Mouse (Mus musculus) kidney, embryonic 15.5 days (tissue): ENCODE results near the gene St3gal4. TPM values are rescaled to one million over a fixed set of nuclear protein-coding genes. Genes with fewer than 3 reads are reported as not detected.

Source experiments
- ATAC-seq: fragments of 200-750 bp; cut with Nextera tagmentation; replicated peaks from 2 replicates; pipeline ENCODE4 v1.8.0; 2017; ENCODE audit warnings: moderate TSS enrichment; ENCODE audit not compliant: low FRiP score
- H3K27ac ChIP-seq: fragments of 300-500 bp; sonication (generic); 2 replicates; pipeline ENCODE4 v1.5.1; 2015; ENCODE audit warnings: mild to moderate bottlenecking, inconsistent platforms
- H3K27me3 ChIP-seq: fragments of 300-500 bp; sonication (generic); 2 replicates; pipeline ENCODE4 v1.6.1; 2015; ENCODE audit warnings: inconsistent platforms
- H3K36me3 ChIP-seq: fragments of 300-500 bp; sonication (generic); 2 replicates; pipeline ENCODE4 v1.6.1; 2015; ENCODE audit warnings: inconsistent platforms
- H3K4me1 ChIP-seq: fragments of 300-500 bp; sonication (generic); 2 replicates; pipeline ENCODE4 v1.6.1; 2015; ENCODE audit warnings: inconsistent platforms
- H3K4me2 ChIP-seq: fragments of 300-500 bp; sonication (generic); 2 replicates; pipeline ENCODE4 v1.6.1; 2015; ENCODE audit warnings: moderate library complexity, mild to moderate bottlenecking, inconsistent platforms
- H3K4me3 ChIP-seq: fragments of 300-500 bp; sonication (generic); replicated peaks from 2 replicates; pipeline ENCODE4 v1.5.1; 2015; ENCODE audit warnings: mild to moderate bottlenecking, inconsistent platforms
- H3K9ac ChIP-seq: fragments of 300-500 bp; sonication (generic); 2 replicates; pipeline ENCODE4 v1.6.1; 2015; ENCODE audit warnings: mild to moderate bottlenecking, inconsistent platforms
- H3K9me3 ChIP-seq: fragments of 300-500 bp; sonication (generic); replicated peaks from 2 replicates; pipeline ENCODE4 v1.6.1; 2016; ENCODE audit warnings: inconsistent platforms
- WGBS: fragments of 180-500 bp; shearing (Covaris S2); methylation state at CpG from one replicate; pipeline ENCODE4 v1.1.7; 2015; ENCODE audit warnings: mixed read lengths; 5-methylcytosine and 5-hydroxymethylcytosine counted together
- polyA plus RNA-seq: library from polyadenylated mRNA; unstranded; fragments of >200 nt; fragmentation: Nextera tagmentation; extraction: Ambion mirVana; gene quantifications from 2 replicates; pipeline ENCODE4 v1.2.1, GENCODE M21; 2015

St3gal4 gene
- polyA plus RNA-seq, 1 experiment from 2014 or later: 17.8 TPM

DNA sequence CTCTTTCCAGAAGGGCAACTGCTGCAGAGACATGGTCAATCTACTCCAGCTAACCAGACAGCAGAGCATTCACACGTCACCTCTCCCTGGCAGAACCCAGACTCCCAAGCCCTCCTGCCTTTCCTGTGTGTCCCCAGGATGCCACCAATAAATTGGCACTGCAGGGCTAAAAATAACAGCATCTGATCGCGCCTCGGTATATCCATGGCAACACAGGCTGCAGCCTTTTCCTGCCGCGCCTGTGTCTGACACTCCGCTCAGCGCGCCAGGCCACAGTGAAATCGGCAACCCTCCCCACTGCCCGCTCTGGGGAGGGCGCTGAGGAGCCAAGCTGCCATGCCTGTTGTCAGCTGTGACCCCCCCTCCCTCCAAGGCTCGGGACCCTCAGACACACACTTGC is 101.5 kb downstream of the St3gal4 start:
- peaks cover 18% of the 10 kb centered on the region for H3K4me1 ChIP-seq
- peaks cover 10% of the 10 kb centered on the region for H3K27me3 ChIP-seq
- 20% methylated on average over 13 of the region's 13 CpGs for WGBS
- no peaks in the 10 kb centered on the region for H3K9me3 ChIP-seq
- peak overlapping the region; percentile 47 for H3K4me2 ChIP-seq
- H3K27ac ChIP-seq: no peak overlapping the region
- no peaks in the 10 kb centered on the region for H3K36me3 ChIP-seq
- ATAC-seq: no peak; the same call in 1 of the 2 replicates
- no peak overlapping the region for H3K9ac ChIP-seq
- 0 out of 2 replicates have a peak overlapping the region, but pooled peaks have one; percentile 11 for H3K4me3 ChIP-seq

- no peaks in the 10 kb centered on the region for H3K9me3 ChIP-seq
- H3K36me3 ChIP-seq: no peaks in the 10 kb centered on the region
- WGBS: 56% methylated on average over 4 of the region's 4 CpGs
- no peak overlapping the region for H3K4me2 ChIP-seq
- ATAC-seq: no peak
- H3K27ac ChIP-seq: no peak overlapping the region
- H3K9ac ChIP-seq: no peak overlapping the region
- peaks cover 10% of the 10 kb centered on the region for H3K27me3 ChIP-seq
- H3K4me1 ChIP-seq: peaks cover 18% of the 10 kb centered on the region
- no peak overlapping the region for H3K4me3 ChIP-seq
Observed at GRCm38 (mm10) chr9:35016762-35017161, 102.3 kb downstream of the St3gal4 start.

DNA sequence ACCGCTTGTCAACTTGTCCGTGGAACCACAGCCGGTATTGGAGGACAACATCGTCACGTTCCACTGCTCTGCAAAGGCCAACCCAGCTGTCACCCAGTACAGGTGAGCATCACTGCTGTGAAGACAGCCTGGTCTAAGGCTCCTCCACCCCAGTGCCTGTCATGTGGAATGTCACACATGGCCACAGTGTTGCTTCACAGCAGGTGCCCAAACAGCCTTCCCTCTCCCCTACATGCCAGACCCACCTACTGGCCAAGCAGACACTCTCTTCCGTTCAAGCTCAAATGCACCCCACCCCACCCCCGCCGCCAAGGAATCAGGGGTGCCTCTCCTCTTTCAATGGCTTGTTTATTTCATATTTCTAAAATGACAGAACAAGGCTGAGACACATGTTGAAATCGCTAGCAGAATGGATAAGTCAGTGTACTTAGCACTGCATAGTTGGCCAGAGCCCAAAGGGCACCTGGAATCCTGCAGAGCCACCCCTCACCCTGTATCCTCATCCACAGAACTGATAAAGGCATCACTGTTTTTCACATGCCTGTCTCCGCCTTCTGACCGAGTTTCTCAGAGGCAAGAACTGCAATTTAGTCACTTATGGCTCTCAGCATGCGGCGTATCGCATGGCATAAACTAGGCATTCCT is 111.2 kb downstream of the St3gal4 start:
- H3K27me3 ChIP-seq: no peaks in the 10 kb centered on the region
- H3K4me3 ChIP-seq: no peak overlapping the region
- H3K4me2 ChIP-seq: no peak overlapping the region
- ATAC-seq: no peak; the same call in 1 of the 2 replicates
- peaks cover 3% of the 10 kb centered on the region; the same call in 1 of the 2 replicates for H3K4me1 ChIP-seq
- no peaks in the 10 kb centered on the region for H3K9me3 ChIP-seq
- H3K9ac ChIP-seq: no peak overlapping the region
- no peaks in the 10 kb centered on the region for H3K36me3 ChIP-seq
- WGBS: 83% methylated on average over 14 of the region's 14 CpGs
- H3K27ac ChIP-seq: no peak overlapping the region

DNA sequence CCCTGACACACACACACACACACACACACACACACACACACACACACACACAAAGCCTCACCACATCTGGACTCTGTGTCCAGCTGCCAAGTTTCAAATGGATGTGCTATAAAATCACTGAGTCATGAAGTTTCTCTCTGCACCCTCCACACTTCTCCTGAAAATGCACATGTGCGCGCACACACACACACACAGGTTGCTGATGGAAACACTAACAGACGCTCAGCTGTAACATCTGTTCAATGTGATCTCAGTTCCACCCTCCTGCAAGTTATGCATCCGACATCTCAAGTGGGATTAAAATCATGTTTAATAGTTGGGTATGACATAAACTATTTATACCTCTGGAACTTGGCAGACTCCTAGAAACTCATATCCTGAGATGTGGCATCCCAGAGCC is 115.0 kb downstream of the St3gal4 start:
- no peak overlapping the region for H3K4me2 ChIP-seq
- H3K27me3 ChIP-seq: no peaks in the 10 kb centered on the region
- no peak overlapping the region for H3K9ac ChIP-seq
- H3K36me3 ChIP-seq: no peaks in the 10 kb centered on the region
- no peak overlapping the region for H3K27ac ChIP-seq
- no peak overlapping the region for H3K4me3 ChIP-seq
- peaks cover 3% of the 10 kb centered on the region; the same call in 1 of the 2 replicates for H3K4me1 ChIP-seq
- 57% methylated on average over 4 of the region's 4 CpGs for WGBS
- H3K9me3 ChIP-seq: no peaks in the 10 kb centered on the region
- 0 out of 2 replicates have a peak, but pooled peaks have one; percentile 21 for ATAC-seq

GRCm38 (mm10) chr9:34997880-34998865 is 120.9 kb downstream of the St3gal4 start:
- WGBS: 31% methylated on average over 9 of the region's 9 CpGs
- Histone ChIP-seq H3K27ac (no peak overlapping the region), H3K9ac (no peak overlapping the region), H3K27me3 (no peaks in the 10 kb centered on the region), H3K9me3 (no peaks in the 10 kb centered on the region), H3K4me2 (no peak overlapping the region), H3K4me1 (peaks cover 35% of the 10 kb centered on the region), H3K4me3 (no peak overlapping the region), H3K36me3 (no peaks in the 10 kb centered on the region)
- no peak for ATAC-seq

Other genes with a start within 250 kb of the St3gal4 start
- gene Dcps, start 56.8 kb upstream of the St3gal4 start, polyA plus RNA-seq: 94.4 and 95.4 TPM in 2 replicates
- 117 and 123 TPM in 2 replicates for gene Srpr, start 80.9 kb upstream of the St3gal4 start, polyA plus RNA-seq
- 11.9 and 12.1 TPM in 2 replicates for gene Tirap, start 81.0 kb upstream of the St3gal4 start, polyA plus RNA-seq
- 47.3 and 50.7 TPM in 2 replicates for gene Foxred1, start 91.8 kb upstream of the St3gal4 start, polyA plus RNA-seq
- gene Fam118b, start 148.5 kb upstream of the St3gal4 start, polyA plus RNA-seq: 37.6 and 41.2 TPM in 2 replicates
- gene Rpusd4, start 148.6 kb upstream of the St3gal4 start, polyA plus RNA-seq: 28.9 and 31.5 TPM in 2 replicates